Comparison of ENCODE assay signal across 24 mouse cellular contexts in genomic region chr12:37123763-37124162, GRCm38 (mm10). TPM values are rescaled to one million over a fixed set of nuclear protein-coding genes. Genes with fewer than 3 reads are reported as not detected.
"Had no signal": no experiment of that assay in that cellular context is flagged by ENCODE, and none has a peak within 500 bp of the region (broad histone marks: within the 10 kb centered on the region; RNA-seq: fewer than 3 reads in every experiment).

No protein-coding gene starts in this region.

- H3K9me3 ChIP-seq: lung, embryonic 15.5 days; megakaryocyte, embryonic 14.5 days; midbrain, embryonic 13.5 days; midbrain, embryonic 15.5 days; neural tube, embryonic 13.5 days; neural tube, embryonic 15.5 days; stomach, embryonic 15.5 days had no signal

- H3K27ac ChIP-seq: lung, embryonic 15.5 days; macrophage; midbrain, embryonic 13.5 days; midbrain, embryonic 15.5 days; neural tube, embryonic 13.5 days; neural tube, embryonic 15.5 days; stomach, embryonic 15.5 days; stomach, postnatal 0 days had no signal

- H3K9ac ChIP-seq: liver, postnatal 0 days; lung, embryonic 15.5 days; midbrain, embryonic 13.5 days; midbrain, embryonic 15.5 days; neural tube, embryonic 13.5 days; neural tube, embryonic 15.5 days; stomach, embryonic 15.5 days had no signal

- ATAC-seq: liver, postnatal 0 days; lung, postnatal 0 days; midbrain, embryonic 13.5 days; midbrain, embryonic 15.5 days had no signal

- H3K36me3 ChIP-seq: lung, embryonic 15.5 days; midbrain, embryonic 13.5 days; midbrain, embryonic 15.5 days; neural tube, embryonic 13.5 days; neural tube, embryonic 15.5 days; stomach, embryonic 15.5 days had no signal

- H3K27me3 ChIP-seq: lung, embryonic 15.5 days; megakaryocyte, embryonic 14.5 days; midbrain, embryonic 13.5 days; midbrain, embryonic 15.5 days; neural tube, embryonic 13.5 days; neural tube, embryonic 15.5 days; stomach, embryonic 15.5 days had no signal

- DNase-seq: liver, postnatal 0 days; lung, adult 2 months; lung, postnatal 14 days; lung, postnatal 36 days; retina, postnatal 1 day; right cerebral cortex, adult 18-20 months; right cerebral cortex, postnatal 25 days; right cerebral cortex, postnatal 4 days; spleen, adult 18-20 months; thymus, adult 2 months; thymus, postnatal 25 days; thymus, postnatal 4 days had no signal

- H3K4me1 ChIP-seq: lung, embryonic 15.5 days; megakaryocyte, embryonic 14.5 days; midbrain, embryonic 13.5 days; midbrain, embryonic 15.5 days; neural tube, embryonic 13.5 days; neural tube, embryonic 15.5 days; stomach, embryonic 15.5 days had no signal

- H3K4me3 ChIP-seq: lung, embryonic 15.5 days; megakaryocyte, embryonic 14.5 days; midbrain, embryonic 13.5 days; midbrain, embryonic 15.5 days; myocyte; neural tube, embryonic 13.5 days; neural tube, embryonic 15.5 days; stomach, embryonic 15.5 days had no signal

RNA-seq across cellular contexts. Expression of gene Meox2, which starts 15.4 kb away (rescaled TPM):
- polyA plus RNA-seq: macrophage; testis, adult 2 months had no signal
